Mouse (Mus musculus) forebrain, embryonic 13.5 days (tissue): ENCODE measurements at regions not wholly inside any gene's neighbourhood (a gene's known extent, or its start where the extent isn't known, plus 50 kb on each side); places are given as distances from the start of the nearest gene placed in this dataset.

Experiments
- ATAC-seq: fragments of 200-750 bp; cut with Nextera tagmentation; 2 replicates; pipeline ENCODE4 v1.8.0; 2017
- H3K27ac ChIP-seq: fragments of 300-500 bp; sonication (generic); 2 replicates; pipeline ENCODE4 v1.5.1; 2015; ENCODE audit warnings: inconsistent platforms, mild to moderate bottlenecking, moderate library complexity
- H3K27me3 ChIP-seq: fragments of 300-500 bp; sonication (generic); 2 replicates; pipeline ENCODE4 v1.6.1; 2015; ENCODE audit warnings: mild to moderate bottlenecking, inconsistent platforms
- H3K36me3 ChIP-seq: fragments of 300-500 bp; sonication (generic); 2 replicates; pipeline ENCODE4 v1.6.1; 2015; ENCODE audit warnings: mild to moderate bottlenecking, inconsistent platforms; ENCODE audit not compliant: poor library complexity, severe bottlenecking
- H3K4me1 ChIP-seq: fragments of 300-500 bp; sonication (generic); 2 replicates; pipeline ENCODE4 v1.6.1; 2015; ENCODE audit warnings: inconsistent platforms
- H3K4me2 ChIP-seq: fragments of 300-500 bp; sonication (generic); 2 replicates; pipeline ENCODE4 v1.6.1; 2015; ENCODE audit warnings: inconsistent platforms, mild to moderate bottlenecking, moderate library complexity
- H3K4me3 ChIP-seq: fragments of 300-500 bp; sonication (generic); 2 replicates; pipeline ENCODE4 v1.5.1; 2015; ENCODE audit warnings: mild to moderate bottlenecking, inconsistent platforms
- H3K9ac ChIP-seq: fragments of 300-500 bp; sonication (generic); 2 replicates; pipeline ENCODE4 v1.6.1; 2015; ENCODE audit warnings: mild to moderate bottlenecking, inconsistent platforms
- H3K9me3 ChIP-seq: fragments of 300-500 bp; sonication (generic); replicated peaks from 2 replicates; pipeline ENCODE4 v1.6.1; 2016; ENCODE audit warnings: inconsistent platforms
- WGBS: fragments of 180-500 bp; shearing (Covaris S2); methylation state at CpG from one replicate; pipeline ENCODE4 v1.1.7; 2015; 5-methylcytosine and 5-hydroxymethylcytosine counted together

DNA sequence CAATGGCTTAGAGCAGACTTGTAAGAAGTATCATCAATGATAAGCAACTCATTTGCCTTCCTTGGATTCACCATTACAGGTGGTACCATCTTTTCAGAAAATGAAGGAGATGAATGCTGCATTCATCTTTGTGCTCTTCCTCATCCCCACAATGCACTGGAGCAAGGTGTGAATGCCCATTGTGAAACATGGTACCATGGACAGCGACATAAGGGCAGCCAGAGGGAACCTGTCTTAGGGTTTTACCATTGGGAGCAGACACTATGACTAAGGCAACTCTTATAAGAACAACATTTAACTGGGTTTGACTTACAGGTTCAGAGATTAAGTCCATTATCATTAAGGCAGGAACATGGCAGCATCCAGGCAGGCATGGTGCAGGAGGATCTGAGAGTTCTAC lies 60.1 kb upstream of the Kcnj6 start:
- H3K9ac ChIP-seq, result no peak overlapping the region
- H3K27ac ChIP-seq, result no peak overlapping the region
- H3K27me3 ChIP-seq, result no peaks in the 10 kb centered on the region
- 25% methylated on average over 1 of the region's 1 CpGs for WGBS
- H3K36me3 ChIP-seq, result no peaks in the 10 kb centered on the region
- no peak for ATAC-seq
- H3K4me3 ChIP-seq, result no peak overlapping the region
- peaks cover 6% of the 10 kb centered on the region for H3K9me3 ChIP-seq
- H3K4me2 ChIP-seq, result no peak overlapping the region
- H3K4me1 ChIP-seq, result no peaks in the 10 kb centered on the region

DNA sequence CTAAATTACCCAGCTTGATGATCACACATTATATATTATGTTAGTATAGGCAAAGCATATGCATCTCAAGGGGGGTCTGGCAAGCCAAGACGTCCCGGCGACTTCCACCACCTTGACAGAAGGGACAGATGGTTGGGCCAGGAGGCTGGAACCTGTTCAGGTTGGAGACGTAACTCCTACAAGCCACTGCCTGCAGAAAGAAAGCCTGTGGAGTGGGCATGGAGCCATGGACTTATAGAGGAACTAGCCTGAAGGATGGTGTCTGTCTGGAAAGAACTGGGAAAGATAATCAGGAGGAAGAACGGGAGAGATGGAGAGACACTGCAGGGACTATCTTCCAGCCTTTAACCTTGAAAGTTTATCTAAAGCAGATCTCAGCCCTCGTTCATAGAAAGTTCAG lies 66.9 kb upstream of the Kcnj6 start:
- H3K4me1 ChIP-seq, result no peaks in the 10 kb centered on the region
- no peak overlapping the region for H3K4me2 ChIP-seq
- ATAC-seq, result no peak
- no peaks in the 10 kb centered on the region for H3K27me3 ChIP-seq
- H3K27ac ChIP-seq, result no peak overlapping the region
- WGBS, result 88% methylated on average over 6 of the region's 6 CpGs
- H3K4me3 ChIP-seq, result no peak overlapping the region
- H3K9ac ChIP-seq, result no peak overlapping the region
- H3K36me3 ChIP-seq, result no peaks in the 10 kb centered on the region
- no peaks in the 10 kb centered on the region for H3K9me3 ChIP-seq

DNA sequence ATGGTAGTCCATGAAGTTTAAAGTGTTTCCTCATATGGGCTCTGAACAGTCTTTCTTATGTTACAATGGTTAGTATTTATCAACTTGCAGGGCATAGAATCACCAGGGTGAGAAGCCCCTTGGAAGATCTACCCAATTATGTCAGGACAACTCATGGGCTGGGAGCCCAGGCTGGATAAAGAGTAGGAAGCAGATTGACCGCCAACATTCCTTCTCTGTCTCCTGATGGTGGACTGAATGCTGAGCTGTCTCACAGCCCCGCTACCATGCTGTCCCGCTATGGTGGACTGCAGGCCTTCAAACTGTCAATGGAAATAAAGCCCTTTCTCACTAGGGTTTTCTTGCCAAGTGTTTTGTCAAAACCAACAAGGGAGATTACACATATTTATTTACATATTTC lies 69.2 kb upstream of the Kcnj6 start:
- no peaks in the 10 kb centered on the region for H3K36me3 ChIP-seq
- ATAC-seq, result no peak
- WGBS, result 93% methylated on average over 3 of the region's 3 CpGs
- no peaks in the 10 kb centered on the region for H3K9me3 ChIP-seq
- no peak overlapping the region for H3K9ac ChIP-seq
- no peaks in the 10 kb centered on the region for H3K4me1 ChIP-seq
- H3K4me2 ChIP-seq, result no peak overlapping the region
- no peak overlapping the region for H3K4me3 ChIP-seq
- no peak overlapping the region for H3K27ac ChIP-seq
- no peaks in the 10 kb centered on the region for H3K27me3 ChIP-seq

DNA sequence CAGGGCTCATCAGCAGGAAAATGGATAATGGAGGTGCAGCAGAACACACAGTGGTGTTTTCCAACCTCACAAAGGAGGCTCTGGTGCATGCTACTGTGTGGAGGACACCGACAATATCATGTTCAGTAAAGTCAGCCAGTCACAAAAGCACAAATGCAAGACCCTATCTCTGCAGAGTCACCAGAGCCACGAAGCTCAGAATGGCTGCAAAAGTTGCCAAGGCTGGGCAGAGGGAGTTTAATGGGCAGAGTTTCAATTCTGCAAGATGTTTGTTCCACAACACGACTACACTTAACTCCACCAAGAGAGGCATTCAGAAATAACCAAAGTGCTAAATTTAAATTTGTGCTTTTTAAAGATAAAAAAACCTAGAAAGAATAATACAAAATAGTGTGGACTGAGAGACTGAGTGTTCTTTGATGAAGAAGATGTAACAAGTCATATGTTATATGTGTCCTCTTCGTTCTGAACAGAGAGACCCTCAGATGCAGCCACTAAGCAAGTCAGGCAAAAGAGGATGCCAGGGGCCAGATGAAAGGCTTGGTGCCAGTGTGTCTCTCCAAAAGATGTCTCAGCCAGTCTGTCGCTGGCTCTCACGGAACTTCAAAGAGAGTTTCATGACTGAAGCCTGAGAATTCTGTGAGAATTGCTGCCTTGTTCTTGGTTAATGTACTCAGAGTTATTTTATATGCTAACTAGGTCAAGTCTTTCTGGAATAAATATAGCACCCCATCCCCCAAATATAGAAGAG lies 95.1 kb upstream of the Kcnj6 start:
- H3K4me1 ChIP-seq, result no peaks in the 10 kb centered on the region
- 63% methylated on average over 6 of the region's 6 CpGs for WGBS
- no peak for ATAC-seq

DNA sequence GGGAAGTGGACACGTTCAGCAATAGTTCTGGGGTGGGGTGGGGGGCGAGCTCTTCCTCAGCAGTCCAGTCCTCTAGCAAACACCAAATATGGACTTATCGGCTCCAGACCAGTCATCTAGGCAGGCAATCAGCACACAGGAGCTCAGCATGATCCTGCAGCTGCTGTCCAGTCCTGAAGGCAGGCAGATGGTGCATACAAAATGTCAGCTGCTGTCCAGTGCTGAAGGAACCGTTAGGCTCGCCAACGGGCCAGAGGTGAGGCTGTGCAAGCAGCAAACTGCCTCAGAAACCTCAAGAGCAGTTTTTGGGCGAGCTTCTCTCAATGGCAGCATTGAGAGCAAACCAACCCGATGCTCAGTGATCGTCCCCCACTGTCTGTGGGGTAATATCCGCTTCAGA lies 96.3 kb upstream of the Kcnj6 start:
- no peaks in the 10 kb centered on the region for H3K9me3 ChIP-seq
- no peaks in the 10 kb centered on the region for H3K4me1 ChIP-seq
- H3K4me3 ChIP-seq, result no peak overlapping the region
- H3K9ac ChIP-seq, result no peak overlapping the region
- H3K27ac ChIP-seq, result no peak overlapping the region
- ATAC-seq, result no peak
- H3K36me3 ChIP-seq, result no peaks in the 10 kb centered on the region
- no peak overlapping the region for H3K4me2 ChIP-seq
- no peaks in the 10 kb centered on the region for H3K27me3 ChIP-seq
- 37% methylated on average over 10 of the region's 10 CpGs for WGBS

More for the DNA sequence above, 95.1 kb upstream of the Kcnj6 start:
- Histone ChIP-seq H3K27me3 (no peaks in the 10 kb centered on the region), H3K9me3 (no peaks in the 10 kb centered on the region), H3K27ac (no peak overlapping the region), H3K4me2 (no peak overlapping the region), H3K9ac (no peak overlapping the region), H3K4me3 (no peak overlapping the region), H3K36me3 (no peaks in the 10 kb centered on the region)

DNA sequence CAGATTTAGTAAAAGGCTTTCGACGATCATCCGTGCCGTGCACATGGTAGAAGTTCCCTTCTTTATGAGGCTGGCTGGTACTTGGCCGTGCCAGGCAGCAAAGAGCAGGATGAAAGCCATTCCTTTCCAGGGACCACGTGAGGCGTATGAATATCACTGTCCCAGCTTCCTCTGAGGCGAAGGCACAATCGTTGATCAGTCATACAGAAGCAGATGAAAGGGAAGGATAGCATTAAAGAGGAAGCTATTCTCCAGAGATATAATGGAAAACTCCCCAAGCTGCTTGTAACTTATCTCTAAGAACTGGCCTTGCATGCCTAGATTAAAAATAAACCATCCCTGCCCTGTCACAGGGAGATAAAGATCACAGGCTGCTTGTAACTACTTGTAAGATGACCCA lies 103.5 kb upstream of the Kcnj6 start:
- H3K4me2 ChIP-seq, result no peak overlapping the region
- no peaks in the 10 kb centered on the region for H3K36me3 ChIP-seq
- H3K27me3 ChIP-seq, result no peaks in the 10 kb centered on the region
- no peak overlapping the region for H3K9ac ChIP-seq
- H3K4me3 ChIP-seq, result no peak overlapping the region
- no peak for ATAC-seq
- H3K27ac ChIP-seq, result no peak overlapping the region
- WGBS, result 82% methylated on average over 9 of the region's 9 CpGs
- H3K9me3 ChIP-seq, result no peaks in the 10 kb centered on the region
- H3K4me1 ChIP-seq, result no peaks in the 10 kb centered on the region

DNA sequence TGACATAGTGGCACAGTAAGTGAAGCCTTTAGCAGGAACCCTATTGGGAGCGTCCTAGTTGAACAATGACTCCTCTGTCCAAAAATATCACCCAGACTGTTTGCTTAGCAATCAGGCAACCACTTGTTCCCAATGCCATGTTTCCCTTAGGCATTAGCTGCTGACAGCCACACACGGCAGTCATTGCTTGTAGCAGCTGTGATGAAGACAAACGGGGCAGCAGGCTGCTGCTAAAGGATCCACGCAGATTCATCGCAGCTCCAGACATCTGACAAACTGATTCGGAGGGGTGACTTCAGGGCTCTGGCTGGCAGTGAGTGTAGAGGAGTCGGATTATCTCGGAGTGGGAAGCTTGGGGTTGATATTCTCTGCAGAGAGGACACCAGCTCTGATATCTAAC lies 120.0 kb upstream of the Kcnj6 start:
- Histone ChIP-seq H3K4me1 (peaks cover 11% of the 10 kb centered on the region), H3K4me3 (no peak overlapping the region), H3K36me3 (no peaks in the 10 kb centered on the region), H3K27ac (no peak overlapping the region), H3K27me3 (no peaks in the 10 kb centered on the region), H3K4me2 (no peak overlapping the region), H3K9me3 (no peaks in the 10 kb centered on the region), H3K9ac (no peak overlapping the region)
- WGBS, result 78% methylated on average over 8 of the region's 8 CpGs
- no peak for ATAC-seq

DNA sequence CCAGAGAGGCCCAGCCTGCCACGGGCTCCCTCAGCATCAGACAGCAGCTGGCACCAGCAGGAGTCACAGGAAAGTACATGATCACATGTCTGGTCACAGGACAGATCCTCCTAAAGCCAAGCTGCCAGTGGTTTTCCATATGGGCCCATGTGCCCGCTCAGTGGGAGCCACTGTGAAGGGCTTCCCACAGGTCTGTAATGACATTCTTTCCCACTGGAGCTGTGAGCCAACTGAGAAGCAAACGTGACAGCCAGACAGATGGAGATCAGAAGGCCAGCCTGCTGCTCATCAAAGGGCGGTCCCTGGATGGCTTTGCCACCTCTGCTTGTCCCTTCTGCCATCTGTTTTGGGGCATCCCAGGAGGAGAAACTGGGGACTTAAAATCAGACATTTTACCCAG lies 121.8 kb upstream of the Kcnj6 start:
- ATAC-seq, result peak; percentile 55; the same call in 1 of the 2 replicates

DNA sequence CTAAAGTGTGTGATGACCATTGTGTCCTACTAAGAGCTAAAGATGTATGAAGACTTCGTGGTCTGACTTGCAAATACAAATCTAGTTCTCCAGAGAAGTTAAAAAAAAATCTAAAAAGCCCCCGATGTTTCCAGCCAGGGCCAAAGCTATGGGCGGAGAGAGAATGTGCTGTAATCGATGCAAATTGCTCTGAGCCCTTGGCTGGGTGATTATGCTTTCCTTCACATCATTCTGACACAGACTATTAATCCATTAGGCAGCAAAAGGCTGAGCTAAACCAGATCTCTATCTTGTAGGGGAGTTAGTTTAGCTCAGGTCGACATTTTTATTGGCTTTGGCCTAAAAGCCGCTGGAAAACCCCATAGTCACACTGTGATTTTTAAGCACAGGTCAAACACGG lies 124.5 kb upstream of the Kcnj6 start:
- Histone ChIP-seq H3K4me3 (no peak overlapping the region), H3K27ac (no peak overlapping the region), H3K4me2 (no peak overlapping the region), H3K4me1 (peaks cover 11% of the 10 kb centered on the region), H3K9me3 (no peaks in the 10 kb centered on the region), H3K9ac (no peak overlapping the region), H3K36me3 (no peaks in the 10 kb centered on the region), H3K27me3 (no peaks in the 10 kb centered on the region)
- WGBS, result 65% methylated on average over 7 of the region's 7 CpGs
- no peak for ATAC-seq

More for the DNA sequence above, 121.8 kb upstream of the Kcnj6 start:
- no peak overlapping the region for H3K4me3 ChIP-seq
- 64% methylated on average over 4 of the region's 4 CpGs for WGBS
- H3K4me2 ChIP-seq, result no peak overlapping the region
- no peaks in the 10 kb centered on the region for H3K9me3 ChIP-seq
- no peaks in the 10 kb centered on the region for H3K27me3 ChIP-seq
- H3K4me1 ChIP-seq, result peaks cover 11% of the 10 kb centered on the region
- H3K36me3 ChIP-seq, result no peaks in the 10 kb centered on the region
- H3K27ac ChIP-seq, result no peak overlapping the region
- H3K9ac ChIP-seq, result no peak overlapping the region

DNA sequence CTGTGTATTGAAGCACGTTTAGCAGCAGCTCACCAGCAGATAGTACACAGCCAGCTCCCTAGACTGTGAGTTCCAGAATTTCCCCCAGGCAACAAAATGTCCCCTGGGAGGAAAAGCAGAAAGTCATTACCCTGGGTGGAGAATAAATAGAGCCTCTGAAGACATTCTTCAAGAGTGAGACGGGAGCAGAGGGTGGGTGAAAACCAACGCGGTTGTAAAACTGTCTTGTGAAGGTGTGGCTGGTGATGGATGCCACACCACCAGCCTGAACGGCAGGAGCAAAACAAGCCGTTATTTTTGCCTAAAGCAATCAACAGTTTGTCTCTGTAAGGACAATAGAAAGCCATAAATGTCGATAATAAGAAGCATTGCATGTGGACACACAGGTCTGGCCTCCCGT lies 129.7 kb upstream of the Kcnj15 start:
- no peak overlapping the region for H3K27ac ChIP-seq
- H3K27me3 ChIP-seq, result no peaks in the 10 kb centered on the region
- no peak overlapping the region for H3K9ac ChIP-seq
- ATAC-seq, result no peak
- H3K4me3 ChIP-seq, result no peak overlapping the region
- no peak overlapping the region for H3K4me2 ChIP-seq
- H3K36me3 ChIP-seq, result no peaks in the 10 kb centered on the region
- WGBS, result 70% methylated on average over 8 of the region's 8 CpGs
- no peaks in the 10 kb centered on the region for H3K9me3 ChIP-seq
- H3K4me1 ChIP-seq, result peaks cover 14% of the 10 kb centered on the region

DNA sequence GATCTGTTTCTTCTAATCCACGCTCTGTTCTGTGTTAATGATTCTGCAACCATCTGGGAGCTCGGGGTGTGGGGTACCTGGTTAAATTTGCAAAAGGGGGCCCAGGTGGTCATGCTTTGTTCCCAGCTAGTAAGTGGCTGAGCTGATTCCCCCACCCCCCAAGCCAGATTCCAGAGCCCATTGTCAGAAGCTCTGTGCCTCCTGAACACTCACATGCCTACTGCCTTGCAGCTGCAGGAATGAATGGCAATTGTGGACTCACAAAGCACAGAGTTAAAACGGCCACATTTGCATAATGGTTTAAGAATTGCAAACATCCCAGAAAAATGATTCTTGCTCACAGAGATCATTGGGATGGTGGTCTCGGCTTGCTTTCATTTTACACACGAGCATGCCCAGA lies 125.5 kb upstream of the Kcnj15 start:
- H3K9me3 ChIP-seq, result no peaks in the 10 kb centered on the region
- peak; percentile 30; the same call in 1 of the 2 replicates for ATAC-seq
- no peak overlapping the region for H3K4me3 ChIP-seq
- H3K9ac ChIP-seq, result no peak overlapping the region
- H3K36me3 ChIP-seq, result no peaks in the 10 kb centered on the region
- no peaks in the 10 kb centered on the region for H3K27me3 ChIP-seq
- no peak overlapping the region for H3K4me2 ChIP-seq
- no peak overlapping the region for H3K27ac ChIP-seq
- WGBS, result 21% methylated on average over 5 of the region's 5 CpGs
- H3K4me1 ChIP-seq, result peaks cover 14% of the 10 kb centered on the region

DNA sequence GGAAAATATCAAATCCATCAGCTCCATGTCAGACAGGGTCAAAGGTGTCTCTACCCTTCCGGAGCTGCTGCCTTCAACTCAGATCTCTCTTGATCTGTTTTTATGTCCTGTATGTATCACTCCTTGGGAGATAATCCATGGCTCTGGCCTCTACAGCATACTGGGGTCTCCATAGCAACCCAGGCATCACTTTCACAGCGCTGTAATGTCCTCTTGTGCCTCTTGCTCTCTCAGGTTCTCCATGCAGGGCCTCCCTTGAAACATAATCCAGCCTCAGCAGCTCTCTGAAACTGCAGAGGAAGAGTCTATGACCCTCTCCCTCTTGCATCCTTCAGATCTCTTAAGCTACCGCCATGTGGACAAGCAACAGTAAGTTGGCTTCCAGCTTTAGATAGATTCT lies 118.5 kb upstream of the Kcnj15 start:
- H3K9ac ChIP-seq, result no peak overlapping the region
- 71% methylated on average over 3 of the region's 3 CpGs for WGBS
- H3K4me3 ChIP-seq, result no peak overlapping the region
- H3K27ac ChIP-seq, result no peak overlapping the region
- ATAC-seq, result no peak
- no peaks in the 10 kb centered on the region for H3K36me3 ChIP-seq
- no peak overlapping the region for H3K4me2 ChIP-seq
- no peaks in the 10 kb centered on the region for H3K27me3 ChIP-seq
- peaks cover 9% of the 10 kb centered on the region for H3K4me1 ChIP-seq
- H3K9me3 ChIP-seq, result no peaks in the 10 kb centered on the region
